Mouse (Mus musculus) CH12.LX (cell line): ENCODE results near the gene Rnf145. TPM values are rescaled to one million over a fixed set of nuclear protein-coding genes. Genes with fewer than 3 reads are reported as not detected.

Experiments
- DNase-seq: peaks from one replicate; pipeline ENCODE4 v3.0.0-alpha.2; 2013; ENCODE audit errors: extremely low read depth
- H3K27ac ChIP-seq: 2 replicates; pipeline ENCODE4 v1.5.1; 2012; ENCODE audit warnings: low read depth, mild to moderate bottlenecking, control low read depth, moderate library complexity; ENCODE audit not compliant: insufficient read depth
- H3K27me3 ChIP-seq: replicated peaks from 2 replicates; pipeline ENCODE3; 2012; ENCODE audit warnings: inconsistent platforms
- H3K36me3 ChIP-seq, 2 experiments: replicated peaks in 1 of 2; 2 replicates each; pipeline versions ENCODE3 to v1.6.1; 2012; ENCODE audit warnings: inconsistent platforms in 1 of 2, low read length in 1 of 2, mild to moderate bottlenecking in 1 of 2, mixed read lengths in 1 of 2, moderate library complexity in 1 of 2; ENCODE audit not compliant: control insufficient read depth in 1 of 2, insufficient read depth in 1 of 2
- H3K4me1 ChIP-seq, 2 experiments: 2 replicates each; pipeline ENCODE4 v1.6.1; 2012; ENCODE audit warnings: inconsistent platforms in 1 of 2, moderate library complexity in 1 of 2; ENCODE audit not compliant: insufficient read depth in 2 of 2, control insufficient read depth in 1 of 2
- H3K4me2 ChIP-seq: 2 replicates; pipeline ENCODE4 v1.6.1; 2012; ENCODE audit warnings: low read depth, mild to moderate bottlenecking, control low read depth; ENCODE audit not compliant: poor library complexity, insufficient read depth, severe bottlenecking
- H3K4me3 ChIP-seq, 3 experiments: fragments of 150-350 bp in 1 of 3; sonication (generic) in 1 of 3; replicated peaks in 1 of 3; 2 replicates each; pipeline versions ENCODE3 to v1.5.1; 2011 to 2012; ENCODE audit warnings: low read depth in 2 of 3, low read length in 2 of 3, mild to moderate bottlenecking in 2 of 3, moderate library complexity in 2 of 3, control low read depth in 1 of 3, improper control_type of control experiment in 1 of 3, inconsistent platforms in 1 of 3, mixed read lengths in 1 of 3; ENCODE audit not compliant: poor library complexity in 1 of 3
- H3K79me2 ChIP-seq: replicated peaks from 2 replicates; pipeline ENCODE4 v1.6.1; 2012; ENCODE audit warnings: mild to moderate bottlenecking, moderate library complexity; ENCODE audit not compliant: control insufficient read depth, poor library complexity, insufficient read depth, severe bottlenecking; ENCODE audit errors: extremely low read depth
- H3K9ac ChIP-seq: 2 replicates; pipeline ENCODE4 v1.6.1; 2012; ENCODE audit warnings: low read depth, mild to moderate bottlenecking, control low read depth, moderate library complexity; ENCODE audit not compliant: insufficient read depth
- H3K9me3 ChIP-seq: replicated peaks from 2 replicates; pipeline ENCODE3; 2012; ENCODE audit warnings: low read length, inconsistent platforms, mixed read lengths
- BHLHE40 ChIP-seq: IDR thresholded peaks from 2 replicates; pipeline ENCODE4 v1.6.1; 2011; ENCODE audit warnings: mild to moderate bottlenecking, low read depth, low read length, improper control_type of control experiment
- CHD1 ChIP-seq: IDR thresholded peaks from 2 replicates; pipeline ENCODE4 v1.6.1; 2012; ENCODE audit warnings: low read depth, low read length, improper control_type of control experiment, inconsistent platforms
- CHD2 ChIP-seq: IDR thresholded peaks from 2 replicates; pipeline ENCODE4 v1.6.1; 2011; ENCODE audit warnings: low read length, improper control_type of control experiment
- CTCF ChIP-seq, 2 experiments: IDR thresholded peaks in 1 of 2; conservative IDR thresholded peaks in 1 of 2; 2 replicates each; pipeline ENCODE4 v1.5.1; 2011 to 2012; ENCODE audit warnings: low read depth in 2 of 2, low read length in 2 of 2, improper control_type of control experiment in 1 of 2, inconsistent platforms in 1 of 2, mild to moderate bottlenecking in 1 of 2, moderate library complexity in 1 of 2
- E2F4 ChIP-seq: IDR thresholded peaks from 2 replicates; pipeline ENCODE4 v1.6.1; 2011; ENCODE audit warnings: low read depth, low read length, improper control_type of control experiment; ENCODE audit not compliant: insufficient replicate concordance
- EP300 ChIP-seq: IDR thresholded peaks from 2 replicates; pipeline ENCODE4 v1.6.1; 2011; ENCODE audit warnings: low read length, improper control_type of control experiment
- ETS1 ChIP-seq: conservative IDR thresholded peaks from 2 replicates; pipeline ENCODE4 v1.6.1; 2012; ENCODE audit warnings: low read depth, mild to moderate bottlenecking, inconsistent platforms, low read length, improper control_type of control experiment, moderate library complexity
- GABPA ChIP-seq: IDR thresholded peaks from 2 replicates; pipeline ENCODE4 v1.6.1; 2012; ENCODE audit warnings: low read depth, low read length, improper control_type of control experiment, inconsistent platforms; ENCODE audit not compliant: insufficient replicate concordance
- HCFC1 ChIP-seq: IDR thresholded peaks from 2 replicates; pipeline ENCODE4 v1.6.1; 2012; ENCODE audit warnings: low read depth, mild to moderate bottlenecking, inconsistent platforms, low read length, improper control_type of control experiment
- IRF4 ChIP-seq: IDR thresholded peaks from 2 replicates; pipeline ENCODE4 v1.6.1; 2014; ENCODE audit warnings: low read depth, mild to moderate bottlenecking, inconsistent platforms, low read length, improper control_type of control experiment
- JUN ChIP-seq: IDR thresholded peaks from 2 replicates; pipeline ENCODE4 v1.6.1; 2011; ENCODE audit warnings: low read depth, mild to moderate bottlenecking, low read length, improper control_type of control experiment, moderate library complexity; ENCODE audit not compliant: insufficient read depth
- JUND ChIP-seq: conservative IDR thresholded peaks from 2 replicates; pipeline ENCODE4 v1.6.1; 2011; ENCODE audit warnings: low read depth, low read length, improper control_type of control experiment
- KAT2A ChIP-seq: IDR thresholded peaks from 2 replicates; pipeline ENCODE4 v1.6.1; 2012; ENCODE audit warnings: low read length, improper control_type of control experiment, inconsistent platforms; ENCODE audit not compliant: insufficient replicate concordance
- MAFK ChIP-seq: IDR thresholded peaks from 2 replicates; pipeline ENCODE4 v1.6.1; 2011; ENCODE audit warnings: low read length, improper control_type of control experiment; ENCODE audit not compliant: insufficient replicate concordance
- MAZ ChIP-seq: IDR thresholded peaks from 2 replicates; pipeline ENCODE4 v1.6.1; 2012; ENCODE audit warnings: low read depth, mild to moderate bottlenecking, inconsistent platforms, low read length, improper control_type of control experiment, moderate library complexity
- MEF2A ChIP-seq: IDR thresholded peaks from 2 replicates; pipeline ENCODE4 v1.6.1; 2014; ENCODE audit warnings: low read depth, mild to moderate bottlenecking, inconsistent platforms, low read length, improper control_type of control experiment, borderline replicate concordance
- MXI1 ChIP-seq: IDR thresholded peaks from 2 replicates; pipeline ENCODE4 v1.6.1; 2011; ENCODE audit warnings: mild to moderate bottlenecking, low read depth, low read length, improper control_type of control experiment
- MYC ChIP-seq: IDR thresholded peaks from 2 replicates; pipeline ENCODE4 v1.6.1; 2011; ENCODE audit warnings: low read depth, mild to moderate bottlenecking, improper control_type of control experiment, low read length
- NELFE ChIP-seq: IDR thresholded peaks from 2 replicates; pipeline ENCODE4 v1.6.1; 2011; ENCODE audit warnings: low read depth, low read length, improper control_type of control experiment
- NRF1 ChIP-seq: IDR thresholded peaks from 2 replicates; pipeline ENCODE4 v1.6.1; 2014; ENCODE audit warnings: low read depth, mild to moderate bottlenecking, inconsistent platforms, low read length, improper control_type of control experiment, moderate library complexity
- PAX5 ChIP-seq: IDR thresholded peaks from 2 replicates; pipeline ENCODE4 v1.6.1; 2012; ENCODE audit warnings: low read length, inconsistent platforms, mixed read lengths
- POLR2A ChIP-seq: IDR thresholded peaks from 2 replicates; pipeline ENCODE4 v1.6.1; 2011; ENCODE audit warnings: low read depth, mild to moderate bottlenecking, improper control_type of control experiment, low read length
- RAD21 ChIP-seq: IDR thresholded peaks from 2 replicates; pipeline ENCODE4 v1.6.1; 2011; ENCODE audit warnings: low read depth, mild to moderate bottlenecking, low read length, improper control_type of control experiment, moderate library complexity
- SIN3A ChIP-seq: IDR thresholded peaks from 2 replicates; pipeline ENCODE4 v1.6.1; 2012; ENCODE audit warnings: low read length, improper control_type of control experiment, inconsistent platforms
- SMC3 ChIP-seq: IDR thresholded peaks from 2 replicates; pipeline ENCODE4 v1.6.1; 2011; ENCODE audit warnings: low read depth, low read length, improper control_type of control experiment
- TCF12 ChIP-seq: IDR thresholded peaks from 2 replicates; pipeline ENCODE4 v1.6.1; 2014; ENCODE audit warnings: low read depth, mild to moderate bottlenecking, inconsistent platforms, low read length, improper control_type of control experiment
- UBTF ChIP-seq: IDR thresholded peaks from 2 replicates; pipeline ENCODE4 v1.6.1; 2012; ENCODE audit warnings: low read depth, mild to moderate bottlenecking, inconsistent platforms, low read length, improper control_type of control experiment, moderate library complexity
- USF1 ChIP-seq: IDR thresholded peaks from 2 replicates; pipeline ENCODE4 v1.6.1; 2014; ENCODE audit warnings: low read depth, mild to moderate bottlenecking, inconsistent platforms, low read length, improper control_type of control experiment
- USF2 ChIP-seq: conservative IDR thresholded peaks from 2 replicates; pipeline ENCODE4 v1.6.1; 2011; ENCODE audit warnings: low read depth, low read length, improper control_type of control experiment
- ZKSCAN1 ChIP-seq: IDR thresholded peaks from 2 replicates; pipeline ENCODE4 v1.6.1; 2012; ENCODE audit warnings: low read depth, inconsistent platforms, low read length, improper control_type of control experiment, borderline replicate concordance
- ZMIZ1 ChIP-seq: IDR thresholded peaks from 2 replicates; pipeline ENCODE4 v1.6.1; 2012; ENCODE audit warnings: low read depth, mild to moderate bottlenecking, inconsistent platforms, low read length, improper control_type of control experiment
- ZNF384 ChIP-seq: IDR thresholded peaks from 2 replicates; pipeline ENCODE4 v1.6.1; 2012; ENCODE audit warnings: low read depth, low read length, improper control_type of control experiment, inconsistent platforms
- dilution Hi-C: fragments of 300-500 bp; cut with MboI; formaldehyde crosslinking; loops from 2 replicates; pipeline ENCODE4 v1.14.3; 2020; ENCODE audit warnings: low sequenced_read_pairs; ENCODE audit not compliant: extremely low pct_unique_long_range_greater_than_20kb, extremely low pct_ligation_motif_present
- in situ Hi-C: fragments of 300-500 bp; cut with MboI; formaldehyde crosslinking; loops from 3 replicates; pipeline ENCODE4 v1.14.3; 2019; ENCODE audit warnings: low sequenced_read_pairs, low pct_ligation_motif_present, low pct_unique_long_range_greater_than_20kb, mixed read lengths
- polyA plus RNA-seq: library from polyadenylated mRNA; unstranded; fragments of >175 nt; gene quantifications from 2 replicates; pipeline ENCODE4 v1.2.1, GENCODE M21; 2012; ENCODE audit warnings: low read depth; ENCODE audit not compliant: insufficient read length
- total RNA-seq, 2 experiments: library from RNA; depleted of rRNA; stranded (reverse); fragments of 300-350 nt in 1 of 2; fragments of >200 nt in 1 of 2; gene quantifications; 2 replicates each; pipeline ENCODE4 v1.2.3; 2012 to 2014

Rnf145 gene
- total and polyA plus RNA-seq, 3 experiments: 44.3 to 60.5 (median 44.5) TPM

GRCm38 (mm10) chr11:44577911-44578310 is 59.1 kb downstream of the Rnf145 start:
- Histone ChIP-seq H3K79me2 (no peaks in the 10 kb centered on the region), H3K9ac (no peak overlapping the region), H3K4me2 (no peak overlapping the region), H3K36me3 (no peaks in the 10 kb centered on the region), H3K27ac (no peak overlapping the region), H3K4me3 (peak overlapping the region in 1 of 3 experiments; percentile 17), H3K27me3 (no peaks in the 10 kb centered on the region), H3K9me3 (no peaks in the 10 kb centered on the region), H3K4me1 (peaks cover 16 to 51% of the 10 kb centered on the region in 2 experiments)
- dilution Hi-C loops: no loop called here
- in situ Hi-C loops: loop anchor here (25.0 kb wide), 2 partner anchors 1059 to 1309 kb away; no protein-coding TSS in a partner anchor
- DNase-seq: peak; percentile 35
- peak; percentile 14; the same call in 1 of the 2 replicates for TF ChIP-seq BHLHE40
- TF ChIP-seq ETS1: no peak
- TF ChIP-seq MAFK: no peak
- no peak for TF ChIP-seq JUN

GRCm38 (mm10) chr11:44581277-44581683 is 62.5 kb downstream of the Rnf145 start:
- H3K9ac ChIP-seq: 0 out of 2 replicates have a peak overlapping the region, but pooled peaks have one; percentile 10
- H3K4me1 ChIP-seq: peaks cover 7 to 34% of the 10 kb centered on the region in 2 experiments
- dilution Hi-C loops (no loop called here), in situ Hi-C loops (loop anchor here (25.0 kb wide), 2 partner anchors 1056 to 1306 kb away; no protein-coding TSS in a partner anchor)
- no peaks in the 10 kb centered on the region for H3K79me2 ChIP-seq
- H3K4me3 ChIP-seq: peak overlapping the region; percentile 3 to 22 (median 21)
- H3K36me3 ChIP-seq: no peaks in the 10 kb centered on the region
- H3K4me2 ChIP-seq: peak overlapping the region; percentile 62
- peak; percentile 90 for DNase-seq
- no peaks in the 10 kb centered on the region for H3K9me3 ChIP-seq
- H3K27ac ChIP-seq: no peak overlapping the region
- no peaks in the 10 kb centered on the region for H3K27me3 ChIP-seq
- TF ChIP-seq NELFE (no peak), TCF12 (no peak), KAT2A (no peak), MAFK (no peak), NRF1 (no peak), JUND (no peak), ZKSCAN1 (no peak), RAD21 (peak; percentile 84), JUN (no peak), GABPA (no peak), ZNF384 (peak; percentile 75), MYC (peak; percentile 49; the same call in 1 of the 2 replicates), EP300 (no peak), E2F4 (no peak), MAZ (no peak), CTCF (conservative IDR thresholded peaks at IDR 0.05 in 1 of 2, IDR thresholded peaks at IDR 0.05 in 1 of 2; ENCODE audit: low read depth in 2 of 2, low read length in 2 of 2) (peak in 1 of 2 experiments; percentile 86; a peak in 3 of 4 replicates), IRF4 (peak; percentile 42; the same call in 1 of the 2 replicates), CHD1 (no peak), HCFC1 (no peak), MEF2A (0 out of 2 replicates have a peak, but pooled peaks have one; percentile 5), CHD2 (no peak), SIN3A (0 out of 2 replicates have a peak, but pooled peaks have one; percentile 25), PAX5 (no peak), ZMIZ1 (no peak), UBTF (no peak), SMC3 (peak; percentile 79), USF2 (no peak), POLR2A (no peak), MXI1 (no peak; the same call in none of the 2 replicates), ETS1 (no peak), BHLHE40 (no peak), USF1 (no peak)
